Mouse (Mus musculus): ENCODE data around the gene Rnaseh2c. TPM values are rescaled to one million over a fixed set of nuclear protein-coding genes. Genes with fewer than 3 reads are reported as not detected.
A peak's percentile ranks its signal among the peaks of the same experiment; 100 is the strongest.

Gene Rnaseh2c
- polyA plus RNA-seq, 1 experiment from 2014 or later = 59.6 TPM

DNA sequence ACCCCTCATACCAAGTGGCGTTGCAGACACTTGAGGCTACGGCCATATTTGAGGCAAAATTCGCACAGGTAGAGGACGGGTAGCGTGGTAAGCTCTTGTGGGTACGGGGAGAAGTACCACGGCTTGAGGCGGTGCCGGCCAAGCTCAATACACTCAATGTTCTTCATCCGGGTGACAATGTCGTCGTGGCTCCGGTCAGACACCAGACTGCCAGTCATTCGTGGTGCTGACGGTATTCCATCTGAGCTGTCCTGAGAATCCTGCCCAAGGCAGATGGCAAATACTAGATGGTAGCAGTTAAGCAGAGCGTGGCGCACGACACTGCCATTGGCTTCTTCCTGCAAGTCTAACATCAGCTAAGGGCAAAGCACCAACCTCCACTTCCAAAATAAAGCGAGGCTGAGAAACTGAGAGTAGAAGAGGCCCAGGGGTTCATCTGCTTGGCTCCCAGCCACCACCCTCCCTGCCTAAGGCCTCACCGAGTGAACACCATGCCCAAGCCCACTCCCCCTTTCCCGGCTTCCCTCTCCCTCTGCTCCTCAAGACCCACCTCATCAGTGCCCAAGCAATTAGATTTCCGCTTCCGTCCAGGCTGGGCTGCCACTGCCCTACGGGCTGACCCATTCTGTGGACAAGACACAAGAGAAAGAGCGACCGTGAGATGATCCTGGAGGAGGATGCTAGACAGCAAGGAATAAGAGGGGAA lies 6.2 kb downstream of the Rnaseh2c start:
- Histone ChIP-seq H3K4me2 (replicated peaks; ENCODE audit: low read depth, low read length) (no peak overlapping the region), H3K9me3 (ENCODE audit: low read length) (no peaks in the 10 kb centered on the region), H3K9ac (replicated peaks; ENCODE audit: low read depth) (no peak overlapping the region), H3K36me3 (ENCODE audit: insufficient read depth, low read length) (peaks cover 44% of the 10 kb centered on the region), H3K4me3 (ENCODE audit: low read depth, low read length) (no peak overlapping the region), H3K4me1 (ENCODE audit: insufficient read depth, low read depth, low read length) (peaks cover 6% of the 10 kb centered on the region; the same call in 1 of the 2 replicates), H3K27ac (ENCODE audit: low read length) (no peak overlapping the region), H3K27me3 (replicated peaks; ENCODE audit: insufficient read depth, low read length) (no peaks in the 10 kb centered on the region)
- TF ChIP-seq CTCF (IDR thresholded peaks at IDR 0.05) = no peak
- TF ChIP-seq EP300 (IDR thresholded peaks at IDR 0.05) = no peak
- 90% methylated on average over 26 of the region's 26 CpGs for WGBS
- ATAC-seq = no peak
- DNase-seq (ENCODE audit: low spot score) = no peak

DNA sequence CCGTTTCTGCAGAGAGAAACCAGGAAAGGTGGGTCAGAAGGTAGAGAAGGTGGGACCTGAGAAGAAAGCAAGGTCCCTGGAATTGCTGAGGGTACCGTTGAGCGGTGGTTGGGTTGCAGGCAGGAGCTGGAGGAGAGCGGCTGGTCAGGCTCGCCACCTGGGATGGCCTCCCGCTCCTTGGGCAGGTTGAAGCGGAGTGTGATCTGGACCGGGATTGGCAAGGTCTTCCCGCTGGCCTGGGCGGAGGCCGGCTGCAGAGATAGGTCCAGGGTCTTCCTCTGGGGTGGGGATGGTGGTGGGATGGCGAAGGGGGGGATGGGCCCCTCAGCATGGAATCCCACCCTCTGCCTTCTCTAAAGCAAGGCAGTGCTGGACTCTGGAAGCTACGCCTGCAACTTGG lies 7.0 kb downstream of the Rnaseh2c start:
- 95% methylated on average over 13 of the region's 13 CpGs for WGBS
- no peak overlapping the region for H3K9ac ChIP-seq (replicated peaks; ENCODE audit: low read depth)
- H3K4me3 ChIP-seq (ENCODE audit: low read depth, low read length) = no peak overlapping the region

DNA sequence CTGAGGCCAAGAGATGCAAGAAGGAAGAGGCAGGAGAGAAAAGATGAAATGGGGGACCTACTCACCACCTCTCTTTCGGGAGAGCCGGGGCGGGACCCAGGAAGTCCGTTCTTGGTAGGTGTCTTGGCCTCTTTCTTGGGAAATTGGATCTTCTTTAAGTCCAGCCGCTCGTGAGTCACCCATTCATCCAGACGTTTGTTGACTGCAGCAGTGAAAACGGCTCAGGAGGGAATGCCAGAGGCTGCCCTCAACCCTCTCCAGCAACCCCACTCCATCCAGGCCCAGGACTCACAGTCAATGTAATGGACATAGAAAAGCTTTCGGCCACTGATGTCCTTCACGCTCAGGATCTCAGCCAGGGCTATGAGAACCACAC lies 7.5 kb downstream of the Rnaseh2c start:
- H3K4me2 ChIP-seq (replicated peaks; ENCODE audit: low read depth, low read length) = peak overlapping the region; percentile 72
- H3K36me3 ChIP-seq (ENCODE audit: insufficient read depth, low read length) = peaks cover 42% of the 10 kb centered on the region
- H3K4me1 ChIP-seq (ENCODE audit: insufficient read depth, low read depth, low read length) = peaks cover 6% of the 10 kb centered on the region; the same call in 1 of the 2 replicates
- no peaks in the 10 kb centered on the region for H3K9me3 ChIP-seq (ENCODE audit: low read length)
- 51% methylated on average over 10 of the region's 10 CpGs for WGBS
- DNase-seq (ENCODE audit: low spot score) (no peak), ATAC-seq (no peak)
- TF ChIP-seq EP300 (IDR thresholded peaks at IDR 0.05) = no peak
- no peak for TF ChIP-seq CTCF (IDR thresholded peaks at IDR 0.05)
- H3K9ac ChIP-seq (replicated peaks; ENCODE audit: low read depth) = peak overlapping the region; percentile 83
- H3K27ac ChIP-seq (ENCODE audit: low read length) = peak overlapping the region; percentile 98
- no peaks in the 10 kb centered on the region for H3K27me3 ChIP-seq (replicated peaks; ENCODE audit: insufficient read depth, low read length)
- peak overlapping the region; percentile 85 for H3K4me3 ChIP-seq (ENCODE audit: low read depth, low read length)

More for the DNA sequence above, 7.0 kb downstream of the Rnaseh2c start:
- peaks cover 44% of the 10 kb centered on the region for H3K36me3 ChIP-seq (ENCODE audit: insufficient read depth, low read length)
- ATAC-seq (no peak), DNase-seq (ENCODE audit: low spot score) (no peak)
- H3K4me2 ChIP-seq (replicated peaks; ENCODE audit: low read depth, low read length) = peak overlapping the region; percentile 72
- H3K27me3 ChIP-seq (replicated peaks; ENCODE audit: insufficient read depth, low read length) = no peaks in the 10 kb centered on the region
- H3K27ac ChIP-seq (ENCODE audit: low read length) = no peak overlapping the region
- H3K4me1 ChIP-seq (ENCODE audit: insufficient read depth, low read depth, low read length) = peaks cover 6% of the 10 kb centered on the region; the same call in 1 of the 2 replicates
- H3K9me3 ChIP-seq (ENCODE audit: low read length) = no peaks in the 10 kb centered on the region
- no peak for TF ChIP-seq CTCF (IDR thresholded peaks at IDR 0.05)
- no peak for TF ChIP-seq EP300 (IDR thresholded peaks at IDR 0.05)

DNA sequence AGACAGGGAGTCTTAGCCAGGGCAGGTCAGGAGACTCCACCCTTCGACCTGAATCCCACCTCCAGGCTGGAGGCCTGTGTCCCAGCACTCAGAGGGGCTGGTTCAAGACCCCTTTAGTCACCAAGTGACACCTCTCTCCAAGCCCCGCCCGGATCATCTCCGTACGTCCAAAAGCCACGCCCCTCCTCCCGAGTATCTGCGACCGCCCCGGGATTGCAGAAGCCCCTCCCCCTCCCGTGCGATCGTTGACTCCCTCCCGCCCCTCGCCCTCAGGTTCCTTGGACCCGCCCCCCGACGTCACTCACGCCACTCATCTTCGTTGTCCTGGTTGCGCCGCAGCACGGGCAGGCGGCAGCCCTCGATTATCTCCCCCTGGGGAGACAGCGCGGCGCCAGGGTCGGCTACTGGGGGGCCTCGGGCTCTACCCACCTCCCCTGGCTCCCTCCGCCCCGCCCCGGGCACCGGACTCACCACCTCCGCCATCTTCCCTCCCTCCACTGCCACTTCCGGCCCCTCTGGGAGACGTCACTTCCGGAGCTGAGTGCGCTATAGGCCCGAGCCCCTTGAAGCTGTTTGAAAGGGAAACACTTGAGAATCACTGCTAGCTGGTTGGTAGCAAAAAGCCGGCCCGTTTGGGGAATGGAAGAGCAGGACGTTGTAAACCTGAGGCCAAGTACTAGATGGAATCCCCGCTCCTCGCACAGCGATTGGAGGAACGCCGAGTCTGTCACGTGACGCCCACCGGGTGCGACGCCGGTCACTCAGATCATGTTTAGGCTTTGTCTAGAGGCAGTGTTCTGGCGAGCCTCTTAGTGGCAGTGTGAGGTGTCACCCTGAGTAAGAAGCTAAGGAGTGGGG lies 8.1 kb downstream of the Rnaseh2c start, which contains the start of gene Kat5:
Gene Kat5, minus strand, starts transcription at position 691 of the 858 bp plus-strand sequence.
- 1% methylated on average over 36 of the region's 55 CpGs for WGBS

DNA sequence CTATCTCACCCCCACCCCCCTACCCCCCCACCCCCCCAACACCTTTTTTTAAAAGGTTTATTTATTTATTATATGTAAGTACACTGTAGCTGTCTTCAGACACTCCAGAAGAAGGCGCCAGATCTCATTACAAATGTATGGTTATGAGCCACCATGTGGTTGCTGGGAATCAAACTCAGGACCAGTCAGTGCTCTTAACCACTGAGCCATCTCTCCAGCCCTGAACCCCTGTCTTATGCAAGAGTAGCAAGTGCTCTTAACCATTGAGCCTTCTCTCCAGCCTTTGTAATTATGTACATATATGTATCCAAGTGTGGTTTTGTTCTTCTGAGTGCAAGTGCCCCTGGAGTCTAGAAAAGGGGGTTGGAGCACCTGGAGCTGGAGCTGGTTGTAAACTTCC lies 10.3 kb downstream of the Rnaseh2c start:
- H3K27ac ChIP-seq (ENCODE audit: low read length) = no peak overlapping the region
- WGBS = 86% methylated on average over 1 of the region's 1 CpGs
- DNase-seq (ENCODE audit: low spot score) = peak; percentile 41
- H3K4me2 ChIP-seq (replicated peaks; ENCODE audit: low read depth, low read length) = no peak overlapping the region
- H3K9ac ChIP-seq (replicated peaks; ENCODE audit: low read depth) = no peak overlapping the region
- no peak for ATAC-seq
- H3K4me1 ChIP-seq (ENCODE audit: insufficient read depth, low read depth, low read length) = peaks cover 15% of the 10 kb centered on the region; the same call in 1 of the 2 replicates
- peaks cover 18% of the 10 kb centered on the region; the same call in 1 of the 2 replicates for H3K36me3 ChIP-seq (ENCODE audit: insufficient read depth, low read length)
- TF ChIP-seq EP300 (IDR thresholded peaks at IDR 0.05) (no peak), CTCF (IDR thresholded peaks at IDR 0.05) (no peak)
- H3K9me3 ChIP-seq (ENCODE audit: low read length) = no peaks in the 10 kb centered on the region
- no peak overlapping the region for H3K4me3 ChIP-seq (ENCODE audit: low read depth, low read length)
- no peaks in the 10 kb centered on the region for H3K27me3 ChIP-seq (replicated peaks; ENCODE audit: insufficient read depth, low read length)

More for the DNA sequence above, 8.1 kb downstream of the Rnaseh2c start, which contains the start of gene Kat5:
- H3K36me3 ChIP-seq (ENCODE audit: insufficient read depth, low read length) = peaks cover 36% of the 10 kb centered on the region
- ATAC-seq = peak; percentile 93
- no peaks in the 10 kb centered on the region for H3K9me3 ChIP-seq (ENCODE audit: low read length)
- TF ChIP-seq CTCF (IDR thresholded peaks at IDR 0.05) (peak; percentile 52), EP300 (IDR thresholded peaks at IDR 0.05) (peak; percentile 18; the same call in 1 of the 2 replicates)
- peak within 1 kb of the TSS; percentile 85 for H3K4me3 ChIP-seq (ENCODE audit: low read depth, low read length)
- peak within 1 kb of the TSS; percentile 72 for H3K4me2 ChIP-seq (replicated peaks; ENCODE audit: low read depth, low read length)
- DNase-seq (ENCODE audit: low spot score) = peak; percentile 96
- peaks cover 6% of the 10 kb centered on the region; the same call in 1 of the 2 replicates for H3K4me1 ChIP-seq (ENCODE audit: insufficient read depth, low read depth, low read length)
- peak within 1 kb of the TSS; percentile 98 for H3K27ac ChIP-seq (ENCODE audit: low read length)
- no peaks in the 10 kb centered on the region for H3K27me3 ChIP-seq (replicated peaks; ENCODE audit: insufficient read depth, low read length)
- peak within 1 kb of the TSS; percentile 83 for H3K9ac ChIP-seq (replicated peaks; ENCODE audit: low read depth)
